Mouse (Mus musculus): ENCODE measurements at regions not wholly inside any gene's neighbourhood (a gene's known extent, or its start where the extent isn't known, plus 50 kb on each side); places are given as distances from the start of the nearest gene placed in this dataset.

- Histone ChIP-seq H3K4me1 (peaks cover 8% of the 10 kb centered on the region; the same call in 1 of the 2 replicates), H3K27ac (no peak overlapping the region), H3K4me3 (no peak overlapping the region), H3K9ac (no peak overlapping the region), H3K36me3 (no peaks in the 10 kb centered on the region), H3K4me2 (replicated peaks) (no peak overlapping the region), H3K9me3 (replicated peaks) (no peaks in the 10 kb centered on the region), H3K27me3 (no peaks in the 10 kb centered on the region)
- no peak for ATAC-seq (ENCODE audit: low FRiP score)
- WGBS: 88% methylated on average over 3 of the region's 3 CpGs
Observed at GRCm38 (mm10) chr3:149262332-149262970, 272.1 kb upstream of the Adgrl2 start.

DNA sequence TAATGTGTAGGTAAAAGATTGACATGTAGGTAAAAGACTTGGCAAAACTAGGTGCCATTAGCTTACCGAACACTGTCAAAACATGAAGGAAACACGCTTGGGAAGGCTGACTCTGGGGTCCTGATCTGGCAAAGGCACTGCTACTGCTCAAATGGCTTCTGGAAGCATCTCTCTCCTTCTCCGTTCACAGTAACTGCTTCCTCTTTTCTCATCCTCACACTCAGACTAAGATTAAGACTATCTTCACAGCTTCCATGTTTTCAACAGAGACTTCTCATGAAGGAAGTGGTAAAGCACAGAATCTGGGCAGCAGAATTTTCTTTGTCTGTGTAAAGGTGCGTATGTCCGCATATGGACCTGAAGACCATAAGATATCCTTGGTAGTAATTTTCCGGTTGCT lies 271.4 kb upstream of the Adgrl2 start:
- no peak overlapping the region for H3K4me3 ChIP-seq
- WGBS: 93% methylated on average over 6 of the region's 6 CpGs
- H3K4me2 ChIP-seq (replicated peaks): no peak overlapping the region
- no peaks in the 10 kb centered on the region for H3K9me3 ChIP-seq (replicated peaks)
- no peaks in the 10 kb centered on the region for H3K36me3 ChIP-seq
- no peak for ATAC-seq (ENCODE audit: low FRiP score)
- no peaks in the 10 kb centered on the region for H3K27me3 ChIP-seq
- H3K4me1 ChIP-seq: peaks cover 8% of the 10 kb centered on the region; the same call in 1 of the 2 replicates
- H3K27ac ChIP-seq: no peak overlapping the region
- H3K9ac ChIP-seq: no peak overlapping the region

DNA sequence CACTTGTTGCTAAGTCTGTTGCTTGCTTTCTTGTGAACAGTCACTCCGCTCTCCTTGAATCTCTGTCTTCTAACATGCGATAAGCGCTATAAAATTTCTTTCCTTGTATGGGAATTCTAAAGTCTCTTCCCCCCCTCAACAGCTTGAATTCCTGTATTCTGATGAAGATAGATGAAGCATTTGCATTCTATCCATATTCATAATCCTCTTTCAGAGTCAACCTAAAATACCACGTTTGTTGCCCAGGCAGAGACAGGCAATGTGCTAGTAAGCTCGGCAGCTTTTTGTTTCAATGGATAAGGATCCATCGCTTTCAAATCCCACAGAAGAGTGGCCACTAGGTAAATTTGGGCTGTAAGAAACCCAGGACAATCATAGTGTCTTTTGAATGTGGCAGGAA lies 268.5 kb upstream of the Adgrl2 start:
- H3K36me3 ChIP-seq: no peaks in the 10 kb centered on the region
- H3K27me3 ChIP-seq: peaks cover 8% of the 10 kb centered on the region; the same call in 1 of the 2 replicates
- WGBS: 42% methylated on average over 6 of the region's 6 CpGs
- no peak for ATAC-seq (ENCODE audit: low FRiP score)
- no peak overlapping the region for H3K27ac ChIP-seq
- no peaks in the 10 kb centered on the region for H3K9me3 ChIP-seq (replicated peaks)
- no peak overlapping the region for H3K9ac ChIP-seq
- no peak overlapping the region for H3K4me2 ChIP-seq (replicated peaks)
- peaks cover 8% of the 10 kb centered on the region; the same call in 1 of the 2 replicates for H3K4me1 ChIP-seq
- no peak overlapping the region for H3K4me3 ChIP-seq

DNA sequence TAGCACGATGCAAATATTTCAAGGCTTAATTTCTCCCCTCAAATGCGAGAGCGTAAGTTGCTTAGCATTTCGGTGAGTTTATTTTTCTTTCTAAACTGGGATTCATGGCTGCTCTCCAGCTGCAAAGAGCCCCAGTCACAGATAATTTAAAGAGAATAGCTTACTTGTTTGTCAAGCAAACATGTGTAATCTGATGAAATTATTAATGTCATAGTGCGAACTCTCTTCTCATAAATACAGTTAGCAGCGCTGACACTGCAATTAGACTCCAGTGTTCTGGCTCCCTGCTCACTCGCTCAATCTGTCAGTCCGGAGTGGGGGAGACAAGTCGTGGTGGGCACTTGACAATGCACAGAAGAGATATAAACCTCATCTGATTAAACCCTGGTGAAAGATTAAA lies 266.5 kb upstream of the Adgrl2 start:
- no peaks in the 10 kb centered on the region for H3K9me3 ChIP-seq (replicated peaks)
- H3K4me1 ChIP-seq: peaks cover 8% of the 10 kb centered on the region; the same call in 1 of the 2 replicates
- no peak overlapping the region for H3K4me3 ChIP-seq
- no peak overlapping the region for H3K4me2 ChIP-seq (replicated peaks)
- peaks cover 8% of the 10 kb centered on the region; the same call in 1 of the 2 replicates for H3K27me3 ChIP-seq
- WGBS: 63% methylated on average over 9 of the region's 9 CpGs
- no peak for ATAC-seq (ENCODE audit: low FRiP score)
- H3K36me3 ChIP-seq: no peaks in the 10 kb centered on the region
- no peak overlapping the region for H3K9ac ChIP-seq
- H3K27ac ChIP-seq: no peak overlapping the region

DNA sequence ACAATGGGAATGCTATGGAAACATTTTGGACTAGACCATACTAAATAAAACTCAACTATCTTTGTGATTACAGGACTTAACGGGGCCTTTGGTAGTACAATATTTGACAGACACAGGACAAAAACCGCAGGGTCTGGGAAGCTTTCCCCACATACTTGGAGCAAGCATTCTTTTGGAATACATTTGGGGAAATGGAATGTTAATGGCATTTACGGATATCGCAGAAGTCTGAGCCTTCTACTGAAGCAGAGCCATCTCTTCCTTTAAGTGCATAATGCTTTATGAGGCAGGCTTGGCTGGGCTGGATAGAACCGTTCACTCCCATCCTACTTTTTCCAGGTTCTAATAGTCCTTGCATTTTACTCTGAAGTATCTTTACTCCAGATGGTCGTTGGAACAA lies 262.7 kb upstream of the Adgrl2 start:
- H3K9ac ChIP-seq: no peak overlapping the region
- no peaks in the 10 kb centered on the region for H3K36me3 ChIP-seq
- ATAC-seq (ENCODE audit: low FRiP score): no peak
- 90% methylated on average over 6 of the region's 6 CpGs for WGBS
- H3K27me3 ChIP-seq: peaks cover 17% of the 10 kb centered on the region; the same call in 1 of the 2 replicates
- H3K4me3 ChIP-seq: no peak overlapping the region
- H3K9me3 ChIP-seq (replicated peaks): no peaks in the 10 kb centered on the region
- no peak overlapping the region for H3K4me2 ChIP-seq (replicated peaks)
- H3K27ac ChIP-seq: no peak overlapping the region
- H3K4me1 ChIP-seq: no peaks in the 10 kb centered on the region

GRCm38 (mm10) chr3:149252144-149252543 lies 261.8 kb upstream of the Adgrl2 start:
- peak; percentile 77 for ATAC-seq (ENCODE audit: low FRiP score)
- Histone ChIP-seq H3K36me3 (no peaks in the 10 kb centered on the region), H3K9ac (no peak overlapping the region), H3K4me3 (no peak overlapping the region), H3K9me3 (replicated peaks) (no peaks in the 10 kb centered on the region), H3K27ac (no peak overlapping the region), H3K27me3 (peaks cover 17% of the 10 kb centered on the region; the same call in 1 of the 2 replicates), H3K4me1 (no peaks in the 10 kb centered on the region), H3K4me2 (replicated peaks) (no peak overlapping the region)
- WGBS: 32% methylated on average over 6 of the region's 6 CpGs

DNA sequence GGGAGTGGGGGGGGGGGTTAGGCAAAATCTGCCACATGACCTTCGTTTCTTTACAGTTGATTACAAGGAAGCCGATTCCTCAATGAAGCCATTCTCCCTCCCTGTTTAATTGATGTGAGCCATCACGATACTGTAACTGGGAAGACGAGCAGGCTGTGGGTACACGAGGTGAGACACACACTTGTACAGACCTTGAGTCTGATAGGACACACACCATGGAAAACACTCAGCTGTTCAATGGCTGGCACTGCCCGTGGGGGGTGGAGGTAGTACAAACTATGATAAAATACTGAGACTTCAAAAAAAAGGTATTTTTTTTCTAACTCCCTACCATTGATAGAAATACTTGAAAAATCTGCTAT lies 257.3 kb upstream of the Adgrl2 start:
- no peak overlapping the region for H3K9ac ChIP-seq
- no peaks in the 10 kb centered on the region for H3K36me3 ChIP-seq
- no peak overlapping the region for H3K27ac ChIP-seq
- H3K27me3 ChIP-seq: peaks cover 9% of the 10 kb centered on the region; the same call in 1 of the 2 replicates
- H3K9me3 ChIP-seq (replicated peaks): no peaks in the 10 kb centered on the region
- 65% methylated on average over 6 of the region's 6 CpGs for WGBS
- H3K4me1 ChIP-seq: no peaks in the 10 kb centered on the region; the same call in 1 of the 2 replicates
- H3K4me2 ChIP-seq (replicated peaks): no peak overlapping the region
- ATAC-seq (ENCODE audit: low FRiP score): peak; percentile 47
- no peak overlapping the region for H3K4me3 ChIP-seq

- H3K36me3 ChIP-seq: no peaks in the 10 kb centered on the region
- H3K4me3 ChIP-seq: no peak overlapping the region
- H3K9me3 ChIP-seq (replicated peaks): no peaks in the 10 kb centered on the region
- ATAC-seq (ENCODE audit: low FRiP score): peak; percentile 35; the same call in 1 of the 2 replicates
- no peak overlapping the region for H3K9ac ChIP-seq
- no peak overlapping the region for H3K27ac ChIP-seq
- peaks cover 9% of the 10 kb centered on the region; the same call in 1 of the 2 replicates for H3K27me3 ChIP-seq
- H3K4me1 ChIP-seq: no peaks in the 10 kb centered on the region; the same call in 1 of the 2 replicates
- WGBS: 61% methylated on average over 10 of the region's 10 CpGs
- H3K4me2 ChIP-seq (replicated peaks): no peak overlapping the region
Observed at GRCm38 (mm10) chr3:149246935-149247625, 256.7 kb upstream of the Adgrl2 start.

GRCm38 (mm10) chr3:149239664-149240063 lies 249.3 kb upstream of the Adgrl2 start:
- no peak for ATAC-seq (ENCODE audit: low FRiP score)
- H3K9ac ChIP-seq: no peak overlapping the region
- no peak overlapping the region for H3K4me3 ChIP-seq
- no peaks in the 10 kb centered on the region for H3K9me3 ChIP-seq (replicated peaks)
- H3K4me2 ChIP-seq (replicated peaks): no peak overlapping the region
- no peaks in the 10 kb centered on the region for H3K36me3 ChIP-seq
- H3K4me1 ChIP-seq: no peaks in the 10 kb centered on the region
- H3K27me3 ChIP-seq: no peaks in the 10 kb centered on the region
- H3K27ac ChIP-seq: no peak overlapping the region
- 95% methylated on average over 3 of the region's 3 CpGs for WGBS

- Histone ChIP-seq H3K9me3 (replicated peaks) (no peaks in the 10 kb centered on the region), H3K4me3 (no peak overlapping the region), H3K9ac (no peak overlapping the region), H3K4me2 (replicated peaks) (no peak overlapping the region), H3K27me3 (no peaks in the 10 kb centered on the region), H3K4me1 (no peaks in the 10 kb centered on the region), H3K36me3 (no peaks in the 10 kb centered on the region), H3K27ac (no peak overlapping the region)
- WGBS: 76% methylated on average over 5 of the region's 5 CpGs
- no peak for ATAC-seq (ENCODE audit: low FRiP score)
Observed at GRCm38 (mm10) chr3:149238076-149238475, 247.7 kb upstream of the Adgrl2 start.

DNA sequence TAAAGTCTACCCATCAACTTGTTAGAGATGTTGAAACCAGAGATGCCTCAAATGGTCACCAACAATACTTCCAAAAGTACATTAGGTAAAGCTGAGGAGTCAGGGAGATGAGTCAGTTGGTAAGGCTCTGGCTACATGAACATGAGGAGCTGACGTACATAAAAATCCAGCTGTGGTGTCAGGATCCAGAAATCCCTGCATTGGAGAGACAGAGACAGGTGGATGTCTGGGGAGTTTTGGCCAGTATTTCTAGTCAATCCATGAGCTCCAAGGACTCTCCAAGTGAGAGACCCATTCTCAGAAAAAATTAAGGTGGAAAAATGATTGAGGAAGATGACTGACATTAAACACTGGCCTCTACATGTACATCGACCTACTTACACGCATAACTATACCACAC lies 244.8 kb upstream of the Adgrl2 start:
- H3K27ac ChIP-seq: no peak overlapping the region
- no peak overlapping the region for H3K4me3 ChIP-seq
- H3K9me3 ChIP-seq (replicated peaks): no peaks in the 10 kb centered on the region
- H3K9ac ChIP-seq: no peak overlapping the region
- H3K27me3 ChIP-seq: no peaks in the 10 kb centered on the region
- H3K4me1 ChIP-seq: no peaks in the 10 kb centered on the region
- no peaks in the 10 kb centered on the region for H3K36me3 ChIP-seq
- no peak overlapping the region for H3K4me2 ChIP-seq (replicated peaks)
- no peak for ATAC-seq (ENCODE audit: low FRiP score)
- WGBS: 95% methylated on average over 3 of the region's 3 CpGs

DNA sequence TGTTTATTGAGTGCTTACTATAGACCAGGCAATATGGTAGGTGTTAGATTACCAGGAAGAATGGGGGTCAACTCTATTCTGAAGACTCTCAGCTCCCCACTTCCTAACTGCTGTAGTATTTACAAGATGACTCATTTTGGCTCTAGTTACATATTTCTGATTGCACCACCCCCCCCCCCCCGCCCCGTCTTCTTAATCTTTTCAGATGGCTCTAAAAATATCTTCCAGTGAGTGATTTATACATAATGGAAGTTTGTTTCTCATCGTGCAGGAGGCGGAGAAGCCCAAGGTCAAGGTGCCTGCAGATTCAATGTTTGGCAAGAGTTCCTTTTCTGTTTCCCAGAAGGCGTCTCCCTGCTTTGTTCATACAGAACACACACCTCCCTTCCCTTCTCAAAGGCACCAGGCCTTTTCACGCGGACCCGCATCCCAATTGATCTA lies 243.4 kb upstream of the Adgrl2 start:
- Histone ChIP-seq H3K27ac (no peak overlapping the region), H3K4me1 (no peaks in the 10 kb centered on the region), H3K27me3 (no peaks in the 10 kb centered on the region), H3K4me3 (no peak overlapping the region), H3K9ac (no peak overlapping the region), H3K36me3 (no peaks in the 10 kb centered on the region), H3K9me3 (replicated peaks) (no peaks in the 10 kb centered on the region), H3K4me2 (replicated peaks) (no peak overlapping the region)
- 92% methylated on average over 7 of the region's 8 CpGs for WGBS
- ATAC-seq (ENCODE audit: low FRiP score): no peak

- no peak overlapping the region for H3K27ac ChIP-seq
- no peak for ATAC-seq (ENCODE audit: low FRiP score)
- no peak overlapping the region for H3K4me2 ChIP-seq (replicated peaks)
- H3K36me3 ChIP-seq: no peaks in the 10 kb centered on the region
- H3K9ac ChIP-seq: no peak overlapping the region
- 89% methylated on average over 7 of the region's 7 CpGs for WGBS
- H3K27me3 ChIP-seq: no peaks in the 10 kb centered on the region
- no peaks in the 10 kb centered on the region for H3K4me1 ChIP-seq
- H3K9me3 ChIP-seq (replicated peaks): no peaks in the 10 kb centered on the region
- H3K4me3 ChIP-seq: no peak overlapping the region
Observed at GRCm38 (mm10) chr3:149233191-149233641, 242.9 kb upstream of the Adgrl2 start.
